Mouse (Mus musculus): ENCODE results near the gene Abcc4.

The Abcc4 gene

GRCm38 (mm10) chr14:118705808-118706731, at the start of gene Abcc4:
Gene Abcc4, minus strand, starts transcription at chr14:118706219.
- peak; percentile 86 for DNase-seq

- DNase-seq, result no peak
Measured at GRCm38 (mm10) chr14:118751193-118751753, 45.3 kb upstream of the Abcc4 start.

- DNase-seq, result no peak
Measured at GRCm38 (mm10) chr14:118750505-118751192, 44.6 kb upstream of the Abcc4 start.

- no peak for DNase-seq
Measured at GRCm38 (mm10) chr14:118749715-118750114, 43.7 kb upstream of the Abcc4 start.

GRCm38 (mm10) chr14:118749068-118749467, 43.0 kb upstream of the Abcc4 start:
- DNase-seq, result no peak

- DNase-seq, result no peak
Measured at GRCm38 (mm10) chr14:118742862-118743261, 36.8 kb upstream of the Abcc4 start.

- no peak for DNase-seq
Measured at GRCm38 (mm10) chr14:118741780-118742179, 35.8 kb upstream of the Abcc4 start.

GRCm38 (mm10) chr14:118737251-118737888, 31.4 kb upstream of the Abcc4 start:
- DNase-seq, result no peak

- peak; percentile 7 for DNase-seq
Measured at GRCm38 (mm10) chr14:118735114-118735513, 29.1 kb upstream of the Abcc4 start.

GRCm38 (mm10) chr14:118733146-118733545, 27.1 kb upstream of the Abcc4 start:
- DNase-seq, result no peak

GRCm38 (mm10) chr14:118730631-118731030, 24.6 kb upstream of the Abcc4 start:
- DNase-seq, result no peak

GRCm38 (mm10) chr14:118725467-118725866, 19.4 kb upstream of the Abcc4 start:
- DNase-seq, result no peak

GRCm38 (mm10) chr14:118723920-118724693, 18.1 kb upstream of the Abcc4 start:
- DNase-seq, result no peak

- DNase-seq, result no peak
Measured at GRCm38 (mm10) chr14:118719566-118720174, 13.7 kb upstream of the Abcc4 start.

GRCm38 (mm10) chr14:118718576-118718975, 12.6 kb upstream of the Abcc4 start:
- peak; percentile 32 for DNase-seq

GRCm38 (mm10) chr14:118716372-118717312, 10.6 kb upstream of the Abcc4 start:
- no peak for DNase-seq

- no peak for DNase-seq
Measured at GRCm38 (mm10) chr14:118714720-118715119, 8.7 kb upstream of the Abcc4 start.

GRCm38 (mm10) chr14:118714320-118714719, 8.3 kb upstream of the Abcc4 start:
- no peak for DNase-seq

- DNase-seq, result no peak
Measured at GRCm38 (mm10) chr14:118713869-118714268, 7.8 kb upstream of the Abcc4 start.

GRCm38 (mm10) chr14:118713408-118713807, 7.4 kb upstream of the Abcc4 start:
- no peak for DNase-seq

GRCm38 (mm10) chr14:118712889-118713288, 6.9 kb upstream of the Abcc4 start:
- DNase-seq, result no peak

Measured in lung, postnatal 10 days (tissue).